Mouse (Mus musculus) gastrocnemius, postnatal 4 days (tissue): ENCODE data around the gene Dennd2a. TPM values are rescaled to one million over a fixed set of nuclear protein-coding genes. Genes with fewer than 3 reads are reported as not detected.

Experiments
- DNase-seq, 2 experiments: peaks; one replicate each; pipeline ENCODE4 v3.0.0; 2021 to 2022; ENCODE audit warnings: low spot score in 2 of 2, mixed read lengths in 2 of 2
- total RNA-seq, 2 experiments: library from RNA; stranded (reverse); gene quantifications; 2 replicates each; pipeline ENCODE4 v1.2.3; 2021

The Dennd2a gene
- total RNA-seq, 2 experiments from 2014 or later: 32.5 to 34.9 TPM

DNA sequence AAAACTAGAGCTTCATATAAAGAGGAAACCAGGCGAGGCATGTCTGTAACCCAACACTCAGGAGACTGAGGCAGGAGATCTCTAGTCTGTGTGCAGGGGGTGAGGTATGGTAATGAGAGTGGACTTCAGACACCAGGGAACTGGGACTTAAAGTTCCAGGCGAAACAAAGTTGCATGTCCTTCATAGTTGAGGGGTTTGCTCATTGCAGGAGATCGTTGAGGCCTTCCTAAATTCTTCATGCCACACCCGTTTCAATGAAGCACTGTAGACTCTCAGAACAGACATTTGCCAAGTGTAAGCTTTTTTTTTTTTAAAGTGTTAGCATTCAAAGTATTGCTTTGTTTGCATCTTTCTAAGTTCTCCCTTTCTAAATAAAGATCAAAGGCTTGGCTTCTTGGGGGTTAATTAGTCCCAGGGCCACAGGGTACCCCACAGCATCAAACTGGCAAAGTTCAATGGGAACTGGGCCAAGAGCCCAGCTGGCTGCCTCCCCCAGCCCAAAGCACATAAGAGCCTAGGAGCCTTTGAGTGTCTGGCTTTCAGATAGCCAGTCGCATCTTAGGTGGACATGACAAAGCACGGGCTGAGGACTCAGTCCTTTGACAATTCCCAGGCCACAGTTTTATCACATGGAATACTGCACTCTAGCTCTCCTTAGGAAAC lies 1.7 kb upstream of the Dennd2a start:
- DNase-seq: no peak

DNA sequence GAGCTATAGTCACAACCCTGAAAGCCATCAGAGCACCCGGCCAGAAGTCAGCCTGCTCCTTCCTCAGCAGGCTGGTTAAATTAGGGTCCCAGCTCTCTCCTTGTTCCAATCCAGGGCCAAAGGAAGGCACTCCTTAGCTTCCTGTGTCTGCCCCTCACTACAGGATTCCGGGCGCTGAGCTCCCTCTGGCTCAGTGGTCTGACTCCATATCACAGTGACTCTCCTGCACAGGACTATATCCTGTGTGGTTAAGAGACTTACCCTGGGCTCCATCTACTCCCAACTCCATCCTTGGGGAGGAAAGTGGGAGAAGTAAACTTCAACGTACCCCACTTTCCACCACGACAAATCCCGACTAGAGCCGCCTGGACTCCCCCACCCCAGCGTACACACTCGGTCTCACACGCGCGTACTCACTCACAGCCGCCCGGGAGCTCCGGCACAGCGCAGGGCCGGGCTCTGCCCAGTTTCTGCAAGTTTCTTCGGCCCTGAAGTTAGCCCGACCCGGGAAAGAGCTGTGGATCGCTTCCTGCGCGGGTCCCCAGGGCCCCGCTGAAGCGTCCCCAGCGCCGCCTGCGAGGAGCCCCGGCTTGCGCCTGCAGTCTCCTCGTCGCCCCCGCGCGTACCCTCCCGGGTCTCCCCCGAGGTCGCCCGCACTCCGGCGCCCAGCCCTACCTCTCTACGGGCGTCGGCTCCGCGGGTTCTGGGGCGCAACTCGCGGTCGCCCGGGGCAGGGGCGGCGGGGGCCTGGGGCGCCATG lies 587 bp downstream of the Dennd2a start:
- peak in 1 of 2 experiments; percentile 58 for DNase-seq

DNA sequence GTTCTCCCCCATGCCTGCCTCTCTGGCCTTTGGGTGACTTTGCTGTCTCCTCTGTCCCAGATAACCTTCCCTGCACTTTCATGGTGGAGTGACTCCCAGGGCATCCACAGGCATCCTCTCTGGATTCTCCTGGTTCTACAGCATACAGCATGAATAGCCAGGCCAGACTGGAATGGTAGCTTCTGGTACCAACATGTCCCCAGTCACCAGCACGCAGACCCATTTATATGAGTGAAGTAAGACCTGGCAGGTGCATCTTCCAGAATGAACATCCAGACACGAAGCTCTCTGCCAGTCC lies 2.1 kb downstream of the Dennd2a start:
- DNase-seq: no peak

DNA sequence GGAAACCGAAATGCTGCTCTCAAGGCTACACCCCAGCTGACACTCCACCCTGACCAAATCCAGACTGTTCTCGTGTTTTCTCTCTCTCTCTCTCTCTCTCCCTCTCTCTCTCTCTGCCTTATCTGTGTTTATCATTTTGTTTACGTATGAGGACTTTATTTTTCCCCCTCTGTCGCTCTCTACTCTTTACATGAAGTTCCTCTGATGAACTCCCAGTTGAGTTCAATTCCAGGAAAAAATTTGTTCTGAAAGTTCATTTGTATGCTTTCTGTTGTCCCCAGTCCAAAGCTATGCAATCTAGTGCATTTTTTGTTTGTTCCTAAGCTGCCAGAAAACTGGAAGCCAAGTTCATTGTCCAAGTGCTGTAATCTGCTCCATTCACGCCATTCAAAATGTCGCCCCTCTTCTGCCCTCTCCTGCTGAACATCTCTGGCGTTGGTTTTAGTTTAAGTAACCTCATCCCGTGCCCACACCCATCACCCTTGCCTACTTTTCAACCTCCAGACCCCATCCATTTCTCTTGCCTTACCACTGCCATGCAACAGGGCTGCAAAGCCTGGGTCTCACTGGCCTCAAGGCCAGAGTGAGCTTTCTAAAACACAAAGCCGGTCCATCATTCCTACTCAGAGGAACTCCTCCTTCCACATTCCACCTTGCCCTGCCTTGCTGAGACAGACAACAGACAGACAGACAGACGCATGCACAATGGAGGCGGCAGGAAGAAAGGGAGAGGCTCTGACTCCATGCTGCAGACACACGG lies 2.6 kb downstream of the Dennd2a start:
- no peak for DNase-seq

DNA sequence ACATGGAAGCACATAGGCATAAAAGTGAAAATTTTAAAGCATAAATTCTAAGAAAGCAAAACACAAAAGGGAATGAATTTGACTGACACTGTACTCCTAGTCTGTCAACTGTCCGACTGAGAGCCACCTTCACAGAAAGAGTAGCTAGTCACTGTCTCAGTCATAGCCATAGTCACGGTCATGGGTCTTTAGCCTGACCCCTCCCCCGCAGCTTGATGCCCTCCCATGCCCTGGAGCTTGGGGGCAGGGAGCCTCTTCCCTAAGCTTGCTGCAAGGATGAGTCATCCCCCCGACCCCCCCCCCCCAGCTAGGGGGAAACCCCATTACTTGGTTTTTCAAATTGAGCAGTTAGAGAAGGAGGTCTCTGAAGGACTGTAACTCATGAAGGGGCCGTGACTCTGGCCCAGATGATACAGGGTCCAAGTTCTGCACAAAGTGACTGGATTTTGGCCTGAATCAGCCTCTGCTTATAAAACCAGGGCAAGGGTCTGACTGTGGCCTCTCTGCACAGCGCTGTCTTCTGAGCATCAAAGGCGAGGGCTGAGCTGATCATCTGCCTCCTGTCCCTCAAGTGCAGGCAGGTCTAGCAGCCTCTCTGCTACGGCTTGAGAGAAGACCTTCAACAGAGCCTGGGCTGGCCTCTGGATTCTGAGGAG lies 5.6 kb downstream of the Dennd2a start:
- no peak for DNase-seq

DNA sequence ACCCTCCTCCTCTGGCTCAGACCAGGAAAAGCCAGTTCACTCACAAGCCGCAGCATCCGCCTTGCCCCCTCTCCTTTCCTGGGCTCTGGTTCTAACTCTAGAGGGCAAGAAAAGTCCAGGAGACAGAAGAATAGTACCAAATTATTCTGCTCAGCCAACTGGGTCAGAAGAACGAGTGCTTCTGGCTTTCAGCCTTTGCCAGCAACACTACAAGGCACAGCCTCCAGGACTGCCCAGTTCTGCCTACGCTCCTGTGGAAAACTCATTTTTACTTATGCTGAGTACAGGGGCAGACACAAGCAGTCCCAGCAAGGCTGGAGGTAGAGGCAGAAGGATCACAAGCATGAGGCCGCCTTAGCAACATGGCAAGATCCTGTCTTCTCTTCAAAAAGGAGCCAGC lies 9.6 kb downstream of the Dennd2a start:
- no peak for DNase-seq

DNA sequence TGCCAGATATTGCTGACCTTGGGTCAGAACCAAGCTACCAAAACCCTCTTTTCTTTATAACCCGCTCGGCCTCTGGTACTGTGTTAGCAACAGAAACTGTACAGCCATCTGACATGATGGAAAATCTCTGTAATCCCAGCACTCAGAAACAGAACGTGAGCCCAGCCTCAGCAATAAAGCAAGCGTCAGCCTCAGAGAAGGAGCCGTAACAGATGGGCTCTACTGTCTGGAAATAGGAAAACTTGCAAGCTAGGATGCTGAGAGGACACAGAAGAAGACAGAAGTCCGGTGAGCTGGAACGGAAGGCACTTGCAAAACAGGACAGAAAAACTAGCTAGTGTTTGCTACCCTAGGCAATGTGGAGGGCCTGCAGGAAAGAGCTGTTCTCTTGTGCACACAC lies 12.2 kb downstream of the Dennd2a start:
- DNase-seq: no peak

DNA sequence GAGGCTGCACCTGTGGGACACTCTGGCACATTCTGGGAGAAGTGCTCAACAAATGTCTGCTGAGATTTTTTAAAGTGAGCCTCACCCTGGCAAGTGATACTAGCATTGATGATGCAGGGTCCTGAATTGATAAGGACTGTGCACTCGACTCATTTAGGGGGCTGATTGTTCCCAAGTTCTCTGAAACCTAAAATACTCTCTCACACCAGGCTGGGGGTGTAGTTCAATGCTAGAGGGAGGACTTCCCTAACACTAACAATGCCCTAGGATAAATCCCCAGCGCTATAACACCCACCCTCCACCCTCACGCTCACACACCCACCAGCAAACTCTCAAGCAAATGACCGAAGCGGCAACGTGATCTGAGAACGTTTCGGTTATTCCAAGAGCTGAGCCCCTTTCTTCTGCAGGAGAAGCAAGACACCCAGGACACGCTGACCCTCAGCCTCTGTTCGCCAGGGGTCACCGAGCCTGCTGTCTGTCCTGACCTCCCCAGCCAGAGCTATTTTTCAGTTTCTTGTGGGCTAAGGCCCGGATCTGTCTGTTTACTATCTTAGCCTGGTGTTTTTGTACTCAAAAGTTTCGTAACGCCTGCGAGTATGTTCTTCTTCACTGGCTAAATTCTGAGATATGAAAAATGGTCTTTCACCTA lies 13.8 kb downstream of the Dennd2a start:
- no peak for DNase-seq

DNA sequence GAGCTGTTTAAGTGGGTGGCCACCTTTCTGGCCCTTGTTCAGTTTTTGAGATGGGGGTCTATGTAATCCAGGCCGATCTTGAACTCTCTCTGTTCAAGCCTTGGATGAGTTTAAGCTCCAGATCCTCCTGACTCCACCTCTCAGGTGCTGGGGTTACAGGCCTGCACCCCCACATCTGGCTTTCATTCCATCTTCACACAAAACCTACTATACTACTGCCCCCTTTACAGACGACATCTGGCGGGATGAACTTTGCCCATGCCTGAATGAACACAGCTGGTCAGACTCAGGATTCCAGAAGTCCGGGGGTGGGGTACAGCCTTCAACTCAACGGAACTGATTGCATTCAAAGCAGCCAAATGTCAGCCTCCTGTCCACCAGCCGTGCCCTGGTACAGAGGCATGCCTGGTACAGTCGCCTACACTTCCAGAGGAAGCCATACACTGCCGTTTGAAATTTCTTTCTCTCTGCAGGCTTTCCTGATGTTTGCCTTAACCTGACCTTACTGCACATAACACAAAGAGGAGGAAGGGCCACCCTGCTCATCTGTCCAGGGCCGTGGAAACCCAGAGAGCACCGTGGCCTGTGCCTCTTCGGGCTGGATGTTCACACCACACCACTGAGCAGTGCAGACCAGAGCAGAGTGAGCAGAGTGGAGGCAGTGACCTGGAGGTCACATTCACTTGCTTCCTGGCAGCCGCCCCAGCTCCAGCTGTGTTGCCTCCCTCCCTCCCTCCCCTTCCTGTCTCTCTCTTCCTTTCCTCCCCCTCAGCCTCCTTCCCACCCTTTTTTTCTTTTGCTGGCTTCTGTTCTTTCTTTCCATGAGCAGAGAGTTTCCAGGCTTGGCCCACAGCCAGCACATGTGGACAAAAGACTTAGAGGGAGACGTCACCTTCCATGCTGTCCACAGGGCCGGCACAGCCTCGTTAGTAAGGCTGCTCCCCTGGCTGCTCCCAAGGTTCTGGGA lies 14.8 kb downstream of the Dennd2a start:
- peak; percentile 74 to 90 for DNase-seq

DNA sequence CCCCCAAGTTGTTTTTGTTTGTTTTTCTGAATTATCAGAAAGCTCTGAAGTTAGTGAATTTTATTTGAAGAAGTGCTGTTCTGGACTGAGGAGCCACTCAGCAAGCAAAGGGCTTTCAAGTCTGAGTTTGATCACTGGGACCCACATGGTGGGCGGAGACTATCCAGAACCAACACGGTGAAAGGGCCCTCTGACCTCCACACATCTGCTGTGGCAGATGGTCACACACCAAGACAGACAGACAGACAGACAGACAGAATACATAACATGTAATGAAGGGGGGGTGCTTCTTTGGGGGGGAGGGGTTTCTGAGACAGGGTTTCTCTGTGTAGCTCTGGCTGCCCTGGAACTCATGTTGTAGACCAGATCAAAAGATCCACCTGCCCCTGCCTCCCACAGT lies 17.1 kb downstream of the Dennd2a start:
- no peak for DNase-seq

DNA sequence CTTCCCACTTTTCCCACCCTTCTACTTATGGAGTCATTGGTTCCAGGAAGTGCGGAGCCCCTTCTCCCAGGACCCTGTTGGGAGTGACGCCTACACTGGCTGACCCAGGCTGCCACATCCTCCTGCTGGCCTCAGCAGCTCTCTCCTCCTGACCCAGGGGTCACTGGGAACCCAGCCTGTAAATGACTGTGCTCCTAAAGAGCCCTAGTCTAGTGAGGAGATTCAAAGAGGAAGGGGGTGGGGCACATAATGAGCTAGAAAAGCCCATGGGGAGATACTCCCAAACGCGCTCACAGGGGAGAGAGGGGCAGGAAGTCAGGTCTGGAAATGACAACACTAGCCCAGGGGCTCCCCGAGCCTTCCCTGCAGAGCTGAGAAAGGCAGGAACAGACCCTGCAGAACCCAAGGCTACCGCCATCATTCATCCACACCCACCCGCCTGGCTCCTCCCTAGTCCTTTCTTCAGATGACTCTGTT lies 17.9 kb downstream of the Dennd2a start:
- DNase-seq: peak in 1 of 2 experiments; percentile 40

DNA sequence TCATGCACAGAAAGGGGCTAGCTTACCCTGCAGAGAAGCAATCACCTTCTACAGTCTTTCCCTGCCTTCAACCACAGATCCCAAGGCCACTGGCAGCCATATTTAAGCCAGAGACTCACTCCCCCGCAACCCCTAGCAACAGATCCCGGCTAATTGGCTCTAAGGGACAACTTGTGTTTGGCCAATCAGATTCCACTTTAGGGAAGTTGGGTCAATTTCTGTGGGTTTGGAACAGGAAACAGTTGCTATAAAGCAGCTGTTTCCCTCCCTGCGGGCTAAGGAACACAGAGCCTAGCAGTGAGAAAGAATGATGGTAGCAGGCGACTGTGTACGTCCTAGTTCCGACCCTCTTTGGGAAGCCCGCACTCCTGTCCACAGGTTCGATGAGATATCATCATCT lies 19.4 kb downstream of the Dennd2a start:
- DNase-seq: no peak

DNA sequence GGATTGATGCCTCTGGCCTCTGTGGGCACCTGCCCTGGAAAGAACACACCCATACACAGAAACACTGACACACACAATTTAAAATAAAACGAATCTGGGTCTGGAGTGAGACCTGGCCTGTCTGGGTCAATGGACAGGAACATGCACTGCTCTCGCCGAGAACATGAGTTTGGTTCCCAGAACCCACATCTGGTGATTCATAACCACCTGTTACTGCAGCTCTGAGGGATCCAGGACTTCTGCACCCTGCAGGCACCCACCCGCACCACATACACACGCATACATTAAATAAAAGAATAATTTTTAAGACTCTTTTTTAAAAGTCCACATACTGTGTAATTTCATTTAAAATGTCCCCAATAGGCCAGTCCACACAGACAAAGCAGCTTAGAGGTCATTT lies 20.4 kb downstream of the Dennd2a start:
- DNase-seq: no peak

DNA sequence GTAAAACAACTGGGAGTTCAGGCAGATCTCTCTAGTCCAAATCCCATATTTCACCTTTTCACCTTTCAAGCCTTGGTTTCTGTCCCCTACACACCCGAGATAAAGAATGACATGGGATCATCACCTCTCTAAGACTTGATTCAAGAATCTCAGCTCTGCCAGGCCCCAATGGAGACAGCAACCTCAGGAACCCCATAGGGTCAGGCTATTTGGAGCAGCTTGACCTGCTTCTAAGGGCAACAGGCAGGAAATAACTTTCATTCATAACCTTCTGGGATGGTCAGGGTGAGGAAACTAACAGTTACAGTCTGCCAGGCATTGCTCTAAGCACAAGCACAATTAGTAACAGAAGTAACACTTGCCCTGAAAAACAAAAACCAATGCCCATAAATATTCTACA lies 21.0 kb downstream of the Dennd2a start:
- no peak for DNase-seq

DNA sequence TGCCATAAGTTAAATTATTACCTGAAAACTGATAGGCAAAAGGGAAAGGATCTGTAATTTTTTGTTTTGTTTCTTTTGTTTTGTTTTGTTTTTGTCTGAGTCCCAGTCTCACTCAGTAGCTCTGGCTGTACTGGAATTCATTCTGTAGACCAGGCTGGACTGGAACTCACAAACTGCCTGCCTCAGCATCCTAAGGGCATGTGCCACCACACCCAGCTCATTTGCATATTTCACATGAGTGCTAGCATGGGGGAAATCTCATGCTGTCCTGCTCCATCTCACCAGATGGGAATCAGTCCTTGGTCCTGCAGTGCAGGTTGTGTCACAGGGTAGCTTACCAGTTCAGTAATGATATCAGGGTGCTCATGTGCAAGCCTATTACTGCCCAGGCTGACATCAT lies 22.7 kb downstream of the Dennd2a start:
- DNase-seq: no peak

DNA sequence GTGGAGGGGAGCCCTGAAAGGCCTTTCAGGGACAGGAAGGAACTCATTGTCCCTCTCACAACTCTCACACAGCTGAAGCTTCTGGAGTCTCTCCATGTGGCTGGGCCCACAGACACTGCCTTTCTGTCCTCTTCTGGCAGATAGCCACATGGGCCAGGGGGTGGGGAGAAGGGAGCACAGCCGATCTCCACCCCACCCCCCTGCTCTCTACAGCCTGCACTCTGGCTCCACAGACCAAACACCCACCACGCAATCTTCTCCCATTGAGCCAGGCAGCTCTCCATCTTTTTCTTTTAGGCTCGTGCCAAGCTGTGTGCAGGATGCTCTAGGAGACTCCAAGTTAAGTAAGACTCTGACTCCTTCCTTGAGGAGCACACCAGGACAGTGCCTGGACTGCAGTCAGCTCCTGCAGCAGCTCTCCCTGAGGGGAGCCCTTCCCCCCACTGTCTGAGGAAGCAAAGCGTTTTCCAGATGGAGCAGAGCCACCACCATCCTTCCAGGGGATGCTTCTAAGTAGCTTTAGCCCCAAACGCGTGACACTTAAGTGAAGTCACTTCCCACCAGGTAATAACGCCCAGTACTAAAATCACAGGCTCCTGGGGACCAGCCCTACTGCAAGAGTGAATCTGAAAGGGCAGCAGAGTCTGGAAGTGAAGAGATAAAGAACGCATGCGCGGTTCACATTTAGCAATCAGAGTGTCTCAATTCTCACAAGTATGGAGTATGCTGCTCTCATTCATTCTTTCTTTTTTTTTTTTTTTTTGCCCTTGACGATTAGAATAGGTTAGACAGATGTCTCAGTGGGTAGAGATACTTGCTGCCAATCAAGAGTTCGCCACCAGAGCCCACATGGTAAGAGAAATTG lies 28.8 kb downstream of the Dennd2a start:
- peak; percentile 63 to 83 for DNase-seq

DNA sequence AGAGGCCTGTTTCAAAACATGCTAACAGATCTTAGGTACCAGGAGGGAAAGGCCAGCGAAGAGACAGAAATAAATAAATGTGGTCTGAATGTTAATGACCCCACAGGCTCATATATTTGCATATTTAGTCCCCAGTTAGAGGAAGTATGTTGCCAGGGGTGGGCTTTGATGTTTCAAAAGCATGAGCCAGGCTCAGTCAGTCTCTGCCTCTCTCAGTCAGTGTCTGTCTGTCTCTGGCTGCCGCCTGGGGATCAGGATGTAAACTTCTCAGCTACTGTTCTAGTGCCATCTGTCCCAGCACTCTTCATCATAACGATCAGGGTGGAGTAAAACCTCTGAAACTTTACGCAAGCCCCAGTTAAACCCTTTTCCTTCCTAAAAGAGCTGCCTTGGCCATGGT lies 29.9 kb downstream of the Dennd2a start:
- DNase-seq: no peak

DNA sequence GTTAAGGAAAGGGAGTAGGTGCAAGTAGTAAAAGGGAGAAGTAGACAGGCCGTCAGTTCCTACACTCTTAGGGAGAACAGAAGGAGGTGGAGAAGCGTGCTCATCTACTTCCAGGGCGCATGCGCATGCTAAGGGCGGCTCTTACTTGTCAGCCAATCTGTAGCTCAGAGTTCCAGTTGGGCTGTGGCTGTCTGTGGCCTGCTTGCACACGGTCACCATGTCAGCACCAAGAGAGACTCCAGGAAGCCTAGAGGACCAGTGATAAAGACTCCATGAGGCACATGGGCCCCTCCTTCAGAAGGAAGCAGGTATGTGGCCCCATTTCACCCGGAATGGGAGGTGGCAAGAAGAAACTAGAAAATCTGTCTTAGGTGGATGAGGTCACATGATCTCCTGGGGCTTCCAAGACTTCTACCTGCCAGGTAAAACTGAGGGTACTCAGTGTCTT lies 30.3 kb downstream of the Dennd2a start:
- no peak for DNase-seq

DNA sequence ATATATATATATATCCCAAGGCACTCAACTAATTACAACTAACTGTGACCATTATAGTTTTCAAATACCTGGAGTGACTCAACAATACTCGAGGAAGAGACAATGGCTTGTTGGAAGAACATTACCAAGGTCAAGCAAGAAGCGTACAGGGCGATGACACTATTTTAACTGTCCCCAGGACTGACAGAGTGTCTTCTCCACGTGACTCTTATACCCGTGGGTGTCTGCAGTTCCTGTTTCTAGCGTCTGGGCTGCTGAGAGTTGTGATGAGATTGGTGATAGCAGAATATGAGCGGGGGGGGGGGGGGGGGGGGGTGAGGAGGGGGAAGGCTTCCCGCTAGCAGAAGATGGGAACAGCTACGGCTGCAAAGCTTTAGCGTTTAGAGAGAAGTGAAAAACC lies 30.9 kb downstream of the Dennd2a start:
- DNase-seq: no peak
